Mouse (Mus musculus) midbrain, embryonic 11.5 days (tissue): Measurements from ENCODE around the gene Higd1a. TPM values are rescaled to one million over a fixed set of nuclear protein-coding genes. Genes with fewer than 3 reads are reported as not detected.

Experiments used
- ATAC-seq: fragments of 200-750 bp; cut with Nextera tagmentation; 2 replicates; pipeline ENCODE4 v1.8.0; 2017; ENCODE audit warnings: moderate TSS enrichment, moderate library complexity; ENCODE audit not compliant: low FRiP score
- DNase-seq: peaks from one replicate; pipeline ENCODE4 v3.0.0; 2015; ENCODE audit warnings: low spot score; ENCODE audit errors: missing footprints
- H3K27ac ChIP-seq: fragments of 300-500 bp; sonication (generic); 2 replicates; pipeline ENCODE4 v1.5.1; 2014; ENCODE audit warnings: low read depth, low read length
- H3K27me3 ChIP-seq: fragments of 300-500 bp; sonication (generic); 2 replicates; pipeline ENCODE4 v1.6.1; 2014; ENCODE audit warnings: mild to moderate bottlenecking, low read length, moderate library complexity, mixed read lengths; ENCODE audit not compliant: control insufficient read depth, insufficient read depth
- H3K36me3 ChIP-seq: fragments of 300-500 bp; sonication (generic); 2 replicates; pipeline ENCODE4 v1.6.1; 2014; ENCODE audit warnings: mild to moderate bottlenecking, low read length, moderate library complexity, mixed read lengths; ENCODE audit not compliant: control insufficient read depth, insufficient read depth
- H3K4me1 ChIP-seq: fragments of 300-500 bp; sonication (generic); 2 replicates; pipeline ENCODE4 v1.6.1; 2014; ENCODE audit warnings: low read length; ENCODE audit not compliant: control insufficient read depth, insufficient read depth
- H3K4me2 ChIP-seq: fragments of 300-500 bp; sonication (generic); 2 replicates; pipeline ENCODE4 v1.6.1; 2014; ENCODE audit warnings: mild to moderate bottlenecking, moderate library complexity
- H3K4me3 ChIP-seq: fragments of 300-500 bp; sonication (generic); 2 replicates; pipeline ENCODE4 v1.5.1; 2014; ENCODE audit warnings: low read depth, low read length
- H3K9ac ChIP-seq: fragments of 300-500 bp; sonication (generic); 2 replicates; pipeline ENCODE4 v1.6.1; 2014; ENCODE audit warnings: low read length
- H3K9me3 ChIP-seq: fragments of 300-500 bp; sonication (generic); 2 replicates; pipeline ENCODE4 v1.6.1; 2016; ENCODE audit warnings: low read length; ENCODE audit not compliant: control insufficient read depth
- WGBS: fragments of 180-500 bp; shearing (Covaris S2); extraction: QIAGEN DNeasy Blood & Tissue Kit; methylation state at CpG from one replicate; pipeline ENCODE4 v1.1.7; 2014; 5-methylcytosine and 5-hydroxymethylcytosine counted together
- polyA plus RNA-seq: library from polyadenylated mRNA; unstranded; fragments of >200 nt; fragmentation: Nextera tagmentation; extraction: Ambion mirVana; gene quantifications from 2 replicates; pipeline ENCODE4 v1.2.1, GENCODE M21; 2014

Higd1a gene
- polyA plus RNA-seq, 1 experiment from 2014 or later: 170 TPM

GRCm38 (mm10) chr9:121830243-121830955 lies 27.8 kb downstream of the Higd1a start:
- Histone ChIP-seq H3K36me3 (no peaks in the 10 kb centered on the region), H3K4me2 (no peak overlapping the region), H3K27ac (no peak overlapping the region), H3K9ac (no peak overlapping the region), H3K4me1 (no peaks in the 10 kb centered on the region), H3K4me3 (no peak overlapping the region), H3K9me3 (no peaks in the 10 kb centered on the region), H3K27me3 (no peaks in the 10 kb centered on the region)
- ATAC-seq (0 out of 2 replicates have a peak, but pooled peaks have one; percentile 30), DNase-seq (peak; percentile 85)
- WGBS: 83% methylated on average over 6 of the region's 6 CpGs

GRCm38 (mm10) chr9:121829270-121829992 lies 28.7 kb downstream of the Higd1a start:
- no peak for ATAC-seq
- Histone ChIP-seq H3K4me1 (no peaks in the 10 kb centered on the region), H3K9ac (no peak overlapping the region), H3K4me2 (no peak overlapping the region), H3K36me3 (no peaks in the 10 kb centered on the region), H3K9me3 (no peaks in the 10 kb centered on the region), H3K4me3 (no peak overlapping the region), H3K27me3 (no peaks in the 10 kb centered on the region), H3K27ac (no peak overlapping the region)
- 74% methylated on average over 7 of the region's 7 CpGs for WGBS
- peak; percentile 69 for DNase-seq

- no peak for DNase-seq
- no peak for ATAC-seq
- 83% methylated on average over 6 of the region's 6 CpGs for WGBS
- no peak overlapping the region for H3K4me3 ChIP-seq
- H3K36me3 ChIP-seq: no peaks in the 10 kb centered on the region
- H3K27ac ChIP-seq: no peak overlapping the region
- H3K27me3 ChIP-seq: no peaks in the 10 kb centered on the region
- H3K9ac ChIP-seq: no peak overlapping the region
- H3K4me1 ChIP-seq: no peaks in the 10 kb centered on the region
- no peak overlapping the region for H3K4me2 ChIP-seq
- H3K9me3 ChIP-seq: no peaks in the 10 kb centered on the region
Measured at GRCm38 (mm10) chr9:121828314-121828713, 29.8 kb downstream of the Higd1a start.

GRCm38 (mm10) chr9:121826356-121826755 lies 31.8 kb downstream of the Higd1a start:
- H3K9ac ChIP-seq: no peak overlapping the region
- 88% methylated on average over 3 of the region's 3 CpGs for WGBS
- no peak for ATAC-seq
- no peaks in the 10 kb centered on the region for H3K9me3 ChIP-seq
- H3K27me3 ChIP-seq: no peaks in the 10 kb centered on the region
- no peaks in the 10 kb centered on the region for H3K36me3 ChIP-seq
- H3K4me2 ChIP-seq: no peak overlapping the region
- H3K27ac ChIP-seq: no peak overlapping the region
- H3K4me1 ChIP-seq: no peaks in the 10 kb centered on the region
- H3K4me3 ChIP-seq: no peak overlapping the region
- DNase-seq: peak; percentile 54

- Histone ChIP-seq H3K4me1 (no peaks in the 10 kb centered on the region), H3K27me3 (no peaks in the 10 kb centered on the region), H3K36me3 (no peaks in the 10 kb centered on the region), H3K9me3 (no peaks in the 10 kb centered on the region), H3K4me2 (no peak overlapping the region), H3K9ac (no peak overlapping the region), H3K4me3 (no peak overlapping the region), H3K27ac (no peak overlapping the region)
- DNase-seq (no peak), ATAC-seq (no peak)
- 84% methylated on average over 7 of the region's 7 CpGs for WGBS
Measured at GRCm38 (mm10) chr9:121823991-121824390, 34.2 kb downstream of the Higd1a start.

- H3K4me3 ChIP-seq: no peak overlapping the region
- DNase-seq (peak; percentile 41), ATAC-seq (no peak)
- 94% methylated on average over 1 of the region's 1 CpGs for WGBS
- no peak overlapping the region for H3K9ac ChIP-seq
- no peak overlapping the region for H3K4me2 ChIP-seq
- no peaks in the 10 kb centered on the region for H3K36me3 ChIP-seq
- no peaks in the 10 kb centered on the region for H3K27me3 ChIP-seq
- no peaks in the 10 kb centered on the region for H3K9me3 ChIP-seq
- H3K27ac ChIP-seq: no peak overlapping the region
- H3K4me1 ChIP-seq: no peaks in the 10 kb centered on the region
Measured at GRCm38 (mm10) chr9:121823051-121823450, 35.1 kb downstream of the Higd1a start.

GRCm38 (mm10) chr9:121822585-121822991 lies 35.6 kb downstream of the Higd1a start:
- Histone ChIP-seq H3K4me3 (no peak overlapping the region), H3K4me2 (no peak overlapping the region), H3K36me3 (no peaks in the 10 kb centered on the region), H3K4me1 (no peaks in the 10 kb centered on the region), H3K9me3 (no peaks in the 10 kb centered on the region), H3K27ac (no peak overlapping the region), H3K27me3 (no peaks in the 10 kb centered on the region), H3K9ac (no peak overlapping the region)
- ATAC-seq (no peak), DNase-seq (peak; percentile 72)
- WGBS: 85% methylated on average over 6 of the region's 6 CpGs

GRCm38 (mm10) chr9:121820765-121821164 lies 37.4 kb downstream of the Higd1a start:
- 73% methylated on average over 5 of the region's 5 CpGs for WGBS
- H3K27ac ChIP-seq: no peak overlapping the region
- H3K4me2 ChIP-seq: no peak overlapping the region
- no peak overlapping the region for H3K4me3 ChIP-seq
- ATAC-seq (no peak), DNase-seq (no peak)
- H3K9me3 ChIP-seq: no peaks in the 10 kb centered on the region
- H3K27me3 ChIP-seq: no peaks in the 10 kb centered on the region
- H3K9ac ChIP-seq: no peak overlapping the region
- H3K4me1 ChIP-seq: no peaks in the 10 kb centered on the region
- no peaks in the 10 kb centered on the region for H3K36me3 ChIP-seq

GRCm38 (mm10) chr9:121819771-121820471 lies 38.2 kb downstream of the Higd1a start:
- no peaks in the 10 kb centered on the region for H3K36me3 ChIP-seq
- H3K4me2 ChIP-seq: no peak overlapping the region
- no peak for ATAC-seq
- 63% methylated on average over 7 of the region's 7 CpGs for WGBS
- H3K9me3 ChIP-seq: no peaks in the 10 kb centered on the region
- no peak overlapping the region for H3K4me3 ChIP-seq
- DNase-seq: peak; percentile 35
- no peaks in the 10 kb centered on the region for H3K4me1 ChIP-seq
- H3K27me3 ChIP-seq: no peaks in the 10 kb centered on the region
- H3K9ac ChIP-seq: no peak overlapping the region
- no peak overlapping the region for H3K27ac ChIP-seq
